Mouse (Mus musculus) retina, adult 2 months (tissue): Measurements from ENCODE around the gene Shcbp1l.
A peak's percentile ranks its signal among the peaks of the same experiment; 100 is the strongest.
"Not testable (repeated sequence)": the region's sequence is repeated elsewhere in the genome, so short reads cannot be mapped to it uniquely, and the experiment has no call there.

Experiments used
- DNase-seq: peaks from one replicate; pipeline ENCODE4 v3.0.0-alpha.2; 2012; ENCODE audit warnings: low read depth, low spot score

Gene Shcbp1l

GRCm38 (mm10) chr1:153424271-153424670 is 691 bp upstream of the Shcbp1l start:
- no peak for DNase-seq

GRCm38 (mm10) chr1:153431158-153431557 is 6.2 kb downstream of the Shcbp1l start:
- no peak for DNase-seq

- DNase-seq, result no peak
These were observed 6.7 kb downstream of the Shcbp1l start for GRCm38 (mm10) chr1:153431701-153432100.

DNA sequence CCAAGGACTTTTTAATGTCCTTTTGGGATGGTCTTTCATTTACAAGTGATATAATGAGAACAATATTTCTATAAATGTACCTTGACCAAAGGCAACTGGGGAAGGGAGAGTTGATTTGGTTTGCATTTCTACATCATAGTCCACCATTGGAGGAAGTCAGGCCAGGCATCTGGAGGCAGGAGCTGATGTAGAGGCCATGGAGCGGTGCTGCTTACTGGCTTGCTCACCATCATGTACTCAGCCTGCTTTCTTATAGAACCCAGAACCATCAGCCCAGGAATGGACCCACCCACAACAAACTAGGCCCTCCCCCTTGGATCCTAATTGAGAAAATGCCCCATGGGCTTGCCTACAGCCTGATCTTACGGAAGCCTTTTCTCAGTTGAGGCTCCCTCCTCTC is 7.4 kb downstream of the Shcbp1l start:
- DNase-seq, result no peak

GRCm38 (mm10) chr1:153433851-153434589 is 9.1 kb downstream of the Shcbp1l start:
- DNase-seq, result no peak

GRCm38 (mm10) chr1:153437536-153437935 is 12.6 kb downstream of the Shcbp1l start:
- DNase-seq, result no peak

DNA sequence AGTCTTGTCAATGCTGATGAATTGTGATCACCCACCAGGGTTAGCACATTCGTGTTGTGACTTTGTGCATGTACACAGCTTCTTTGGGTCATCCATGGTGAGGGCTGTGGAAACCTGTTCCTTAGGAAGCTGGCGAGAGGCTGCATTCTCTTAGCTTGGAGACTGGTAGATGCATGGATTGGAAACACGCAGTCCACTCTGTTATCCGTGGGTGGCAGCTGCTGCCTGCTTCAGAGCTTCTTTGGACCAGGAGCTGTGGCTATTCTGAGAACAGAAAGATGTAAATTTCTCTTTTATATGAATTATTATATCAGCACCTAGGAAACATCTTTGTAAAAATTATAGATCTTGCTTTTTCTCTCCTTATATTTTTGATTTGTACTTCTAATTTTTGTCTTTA is 15.8 kb downstream of the Shcbp1l start:
- DNase-seq, result no peak

DNA sequence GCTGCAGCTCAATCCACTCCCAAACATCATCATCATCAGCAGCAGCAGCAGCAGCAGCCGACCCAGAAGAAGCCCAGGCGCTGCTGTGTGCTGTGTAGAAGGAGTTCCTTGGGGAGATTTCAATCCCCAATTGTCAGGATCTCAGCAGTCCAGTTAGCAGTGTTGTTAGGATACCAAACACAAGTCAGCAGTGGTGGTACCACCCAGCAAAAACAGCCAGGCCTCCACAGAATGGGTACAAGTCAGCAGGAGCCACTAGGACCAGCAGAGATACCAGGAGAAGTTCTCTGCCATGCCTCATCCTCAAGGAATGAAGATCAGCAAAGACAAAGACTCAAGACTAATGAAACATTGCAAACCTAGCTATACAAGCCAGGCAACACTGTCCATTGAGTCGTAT is 16.7 kb downstream of the Shcbp1l start:
- no peak for DNase-seq

GRCm38 (mm10) chr1:153443019-153443418 is 18.1 kb downstream of the Shcbp1l start:
- no peak for DNase-seq

- DNase-seq, result no peak
These were observed 18.7 kb downstream of the Shcbp1l start for GRCm38 (mm10) chr1:153443632-153444031.

- DNase-seq, result no peak
These were observed 21.3 kb downstream of the Shcbp1l start for GRCm38 (mm10) chr1:153446120-153446831.

- DNase-seq, result peak; percentile 18
These were observed 26.5 kb downstream of the Shcbp1l start for GRCm38 (mm10) chr1:153451237-153452154.

DNA sequence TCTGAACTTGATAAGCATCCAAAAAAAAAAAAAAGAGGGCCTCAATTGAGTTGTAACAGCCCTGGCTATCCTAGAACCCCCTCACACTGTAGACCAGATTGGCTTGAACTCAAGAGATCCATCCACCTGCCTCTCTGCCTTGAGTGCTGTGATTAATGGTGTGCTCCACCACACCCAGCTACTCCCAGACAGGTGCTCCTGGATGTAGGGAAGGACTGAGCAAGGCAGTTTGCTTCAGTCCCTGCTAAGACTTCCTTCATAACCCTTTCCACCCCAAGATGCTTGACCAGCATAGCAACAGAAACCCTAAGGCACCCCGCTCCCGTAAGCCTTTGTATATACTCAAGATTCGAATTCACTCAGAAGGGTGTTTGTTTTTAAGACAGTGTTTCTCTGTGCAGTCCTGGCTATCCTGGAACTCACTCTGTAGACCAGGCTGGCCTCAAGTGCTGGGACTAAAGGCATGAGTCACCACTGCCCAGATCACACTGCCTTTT is 28.2 kb downstream of the Shcbp1l start:
- no peak for DNase-seq

DNA sequence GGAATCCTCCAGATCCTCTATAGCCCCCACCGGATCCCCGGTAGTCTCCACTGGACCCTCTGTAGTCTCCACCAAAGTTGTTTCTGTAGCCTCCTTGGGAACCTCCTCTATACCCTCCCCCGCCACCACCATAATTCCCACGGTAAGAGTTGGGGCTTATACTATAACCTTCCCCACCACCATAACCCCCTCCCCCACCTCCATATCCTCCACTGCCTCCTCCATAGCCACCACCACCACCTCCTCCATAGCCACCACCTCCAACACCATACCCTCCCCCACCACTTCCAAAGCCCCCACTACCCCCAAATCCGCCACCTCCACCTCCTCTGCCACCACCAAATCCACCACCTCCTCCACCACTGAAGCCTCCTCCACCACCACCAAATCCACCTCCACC is 31.2 kb downstream of the Shcbp1l start:
- DNase-seq, result no peak

- no peak for DNase-seq
These were observed 36.8 kb downstream of the Shcbp1l start for GRCm38 (mm10) chr1:153461796-153462195.

DNA sequence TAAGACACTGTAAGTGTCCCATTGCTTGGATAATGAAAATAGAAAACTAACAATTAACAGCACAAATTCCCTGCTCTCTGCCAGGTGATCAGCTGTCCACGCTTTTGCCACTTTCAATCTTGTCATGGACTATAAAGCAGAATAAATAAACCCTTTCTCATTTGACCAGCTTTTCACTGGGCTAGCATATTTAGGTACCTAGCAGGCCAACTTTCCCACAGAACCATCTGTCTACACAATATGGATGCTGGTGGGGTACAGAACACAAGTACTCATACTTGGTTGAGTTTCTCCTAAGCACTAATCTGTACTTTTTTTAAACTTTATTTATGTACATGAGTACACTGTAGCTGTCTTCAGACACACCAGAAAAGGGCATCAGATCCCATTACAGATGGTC is 54.3 kb downstream of the Shcbp1l start:
- no peak for DNase-seq

DNA sequence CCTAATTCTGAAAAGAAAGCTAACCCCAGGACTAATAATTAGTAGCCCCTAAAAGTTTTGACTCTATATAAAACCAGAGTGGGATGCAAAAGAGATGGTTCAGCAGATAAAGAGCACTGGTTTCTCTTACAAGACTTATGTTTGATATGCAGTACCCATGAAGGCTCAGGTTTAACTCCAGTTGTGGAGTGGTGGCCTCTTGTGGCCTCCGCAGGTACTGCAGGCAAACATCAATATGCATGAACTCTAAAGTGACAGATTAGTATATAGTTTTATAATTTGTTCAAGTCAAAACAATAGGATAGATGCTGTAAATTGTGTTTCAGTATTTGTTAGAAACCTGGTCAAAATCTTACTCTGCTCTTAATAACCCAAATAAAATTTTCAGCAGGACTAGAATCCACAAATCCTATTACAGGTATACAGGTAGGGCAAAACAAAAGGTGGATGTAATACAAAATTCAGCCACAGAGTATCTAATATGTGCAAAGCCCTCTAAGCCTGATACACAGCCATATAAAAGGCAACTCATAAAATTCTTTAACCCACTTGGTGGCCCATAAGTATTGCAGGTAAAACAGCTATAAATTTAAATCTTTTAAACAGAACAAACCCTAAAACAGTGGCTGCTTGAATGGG is 55.5 kb downstream of the Shcbp1l start:
- no peak for DNase-seq

DNA sequence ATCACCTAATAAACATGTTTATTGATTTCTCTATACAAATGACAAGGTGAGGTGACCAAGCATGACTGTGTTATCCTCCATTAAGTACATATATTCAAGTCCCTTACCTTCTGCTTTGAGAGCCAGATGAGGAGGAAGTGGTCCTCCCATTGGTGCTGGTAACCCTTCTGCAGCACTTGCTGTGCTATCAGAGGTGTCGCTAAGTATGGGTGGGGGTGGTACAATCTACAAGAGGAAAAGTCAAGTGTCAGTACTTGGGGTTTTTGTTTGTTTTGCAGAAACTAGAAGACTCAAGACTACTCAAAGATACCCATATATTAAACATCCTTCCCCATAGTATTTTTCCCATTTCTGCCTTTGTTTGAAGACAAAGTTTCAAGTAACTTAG is 56.1 kb downstream of the Shcbp1l start:
- DNase-seq, result no peak

DNA sequence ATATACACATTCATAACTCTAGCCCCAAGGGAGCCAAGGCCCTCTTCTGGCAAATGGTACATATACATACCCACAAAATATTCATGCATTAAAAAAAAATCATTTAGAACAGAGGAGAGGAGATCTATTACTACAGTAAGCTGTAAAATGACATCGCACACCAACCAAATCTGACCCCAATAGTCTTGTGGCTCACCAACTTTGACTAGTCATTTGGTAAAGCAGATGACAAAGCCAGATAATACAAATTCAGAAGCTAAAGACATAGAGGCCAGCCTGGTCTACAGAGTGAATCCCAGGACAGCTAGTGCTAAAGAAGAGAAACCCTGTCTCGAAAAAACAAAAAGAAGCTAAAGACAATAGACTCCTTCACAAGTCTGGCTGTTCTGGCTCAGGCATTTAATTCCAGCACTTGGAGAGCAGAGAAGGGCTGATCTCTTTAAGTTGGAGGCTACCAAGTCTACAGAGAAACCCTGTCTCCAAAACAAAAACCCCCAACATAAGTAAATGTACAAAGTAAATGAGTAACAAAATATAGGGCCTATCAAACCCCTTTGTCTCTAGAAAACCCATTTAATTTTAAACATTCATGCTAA is 60.3 kb downstream of the Shcbp1l start:
- no peak for DNase-seq

DNA sequence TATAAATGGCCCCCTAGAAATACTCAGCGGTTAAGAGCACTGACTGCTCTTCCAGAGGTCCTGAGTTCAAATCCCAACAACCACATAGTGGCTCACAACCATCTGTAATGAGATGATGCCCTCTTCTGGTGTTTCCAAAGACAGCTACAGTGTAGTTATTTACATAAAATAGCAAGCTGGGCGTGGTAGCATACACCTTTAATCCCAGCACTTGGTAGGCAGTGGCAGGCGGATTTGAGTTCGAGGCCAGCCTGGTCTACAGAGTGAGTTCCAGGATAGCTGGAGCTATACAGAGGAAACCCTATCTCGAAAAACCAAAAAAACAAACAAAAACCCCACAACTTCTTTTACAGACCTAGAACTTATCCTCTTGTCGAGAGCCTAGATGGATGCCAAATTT is 61.2 kb downstream of the Shcbp1l start:
- DNase-seq, result not testable (repeated sequence)
